Mouse (Mus musculus): ENCODE data around the gene Mindy4.

DNA sequence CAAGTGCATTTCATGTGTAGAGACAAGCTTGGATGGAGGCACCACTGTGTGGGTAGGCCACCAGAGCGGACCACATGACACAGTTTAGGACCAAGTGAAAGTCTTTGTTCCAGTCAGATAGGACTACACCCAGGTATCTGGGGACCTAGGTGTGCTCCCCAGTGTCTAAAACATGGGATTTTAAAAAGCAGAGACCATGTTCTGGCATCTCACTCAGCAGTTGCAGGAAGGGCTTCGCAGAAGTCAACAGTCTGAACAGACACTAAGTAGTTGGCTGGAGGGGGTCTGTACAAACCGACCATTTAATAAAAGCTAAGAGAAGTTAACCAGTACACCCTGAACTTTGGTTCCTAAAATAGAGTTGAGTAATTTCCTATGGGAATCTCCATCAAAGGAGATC is 10.0 kb upstream of the Mindy4 start:
- TF ChIP-seq CTCF (IDR thresholded peaks at IDR 0.05; ENCODE audit: low read depth) (no peak), EP300 (IDR thresholded peaks at IDR 0.05; ENCODE audit: low read depth) (no peak)
